Mouse (Mus musculus) myocyte (in vitro differentiated cells): Measurements from ENCODE around the gene Dennd6a. TPM values are rescaled to one million over a fixed set of nuclear protein-coding genes. Genes with fewer than 3 reads are reported as not detected.

ENCODE experiments used
- H3K27me3 ChIP-seq: one replicate; pipeline ENCODE4 v1.6.1; 2011; ENCODE audit not compliant: control insufficient read depth, insufficient read depth, insufficient read length
- H3K36me3 ChIP-seq: one replicate; pipeline ENCODE4 v1.6.1; 2011; ENCODE audit not compliant: control insufficient read depth, insufficient read depth
- H3K4me2 ChIP-seq: one replicate; pipeline ENCODE4 v1.6.1; 2011; ENCODE audit warnings: low read depth, control low read depth
- H3K4me3 ChIP-seq: one replicate; pipeline ENCODE4 v1.5.1; 2011; ENCODE audit warnings: mild to moderate bottlenecking, control low read depth, moderate library complexity
- H3K79me2 ChIP-seq: one replicate; pipeline ENCODE4 v1.6.1; 2011; ENCODE audit not compliant: control insufficient read depth, insufficient read depth
- H3ac ChIP-seq: one replicate; pipeline ENCODE4 v1.6.1; 2011; ENCODE audit not compliant: control insufficient read depth, insufficient read length
- CEBPB ChIP-seq: IDR thresholded peaks from 2 replicates; pipeline ENCODE4 v1.6.1; 2011; ENCODE audit warnings: mild to moderate bottlenecking, moderate library complexity; ENCODE audit not compliant: poor library complexity, insufficient read depth, severe bottlenecking
- E2F4 ChIP-seq: IDR thresholded peaks from one replicate; pipeline ENCODE4 v1.6.1; 2011; ENCODE audit warnings: mild to moderate bottlenecking, control low read depth, moderate library complexity; ENCODE audit not compliant: insufficient read depth
- MAX ChIP-seq: IDR thresholded peaks from one replicate; pipeline ENCODE4 v1.6.1; 2011; ENCODE audit warnings: low read depth, mild to moderate bottlenecking, control low read depth
- MYOD1 ChIP-seq, 3 experiments: IDR thresholded peaks; one replicate each; pipeline ENCODE4 v1.6.1; 2011; ENCODE audit warnings: control low read depth in 2 of 3, low read depth in 2 of 3, mild to moderate bottlenecking in 2 of 3, moderate library complexity in 1 of 3; ENCODE audit not compliant: insufficient read length in 2 of 3, control insufficient read depth in 1 of 3
- MYOG ChIP-seq, 3 experiments: IDR thresholded peaks; one replicate each; pipeline ENCODE4 v1.6.1; 2011; ENCODE audit warnings: control low read depth in 2 of 3, low read depth in 2 of 3, mild to moderate bottlenecking in 2 of 3; ENCODE audit not compliant: insufficient read length in 2 of 3, control insufficient read depth in 1 of 3, insufficient read depth in 1 of 3
- POLR2A ChIP-seq: IDR thresholded peaks from one replicate; pipeline ENCODE4 v1.6.1; 2011; ENCODE audit warnings: low read depth, mild to moderate bottlenecking, control low read depth, moderate library complexity; ENCODE audit not compliant: insufficient read length
- POLR2AphosphoS2 ChIP-seq: IDR thresholded peaks from one replicate; pipeline ENCODE4 v1.6.1; 2011; ENCODE audit warnings: low read depth, control low read depth; ENCODE audit not compliant: insufficient read length
- REST ChIP-seq: IDR thresholded peaks from one replicate; pipeline ENCODE4 v1.6.1; 2011; ENCODE audit warnings: mild to moderate bottlenecking, control low read depth, moderate library complexity; ENCODE audit not compliant: insufficient read depth, insufficient read length
- SRF ChIP-seq: IDR thresholded peaks from one replicate; pipeline ENCODE4 v1.6.1; 2011; ENCODE audit warnings: low read depth; ENCODE audit not compliant: control insufficient read depth, insufficient read length
- TCF12 ChIP-seq: IDR thresholded peaks from one replicate; pipeline ENCODE4 v1.6.1; 2011; ENCODE audit warnings: mild to moderate bottlenecking, control low read depth; ENCODE audit not compliant: poor library complexity, insufficient read depth, severe bottlenecking
- TCF3 ChIP-seq: IDR thresholded peaks from one replicate; pipeline ENCODE4 v1.6.1; 2011; ENCODE audit warnings: low read depth, control low read depth; ENCODE audit not compliant: insufficient read length
- USF1 ChIP-seq: IDR thresholded peaks from one replicate; pipeline ENCODE4 v1.6.1; 2011; ENCODE audit warnings: low read depth, mild to moderate bottlenecking, control low read depth, moderate library complexity
- polyA plus RNA-seq: library from polyadenylated mRNA; unstranded; fragments of >200 nt; fragmentation: generic; extraction: Trizol; gene quantifications from one replicate; pipeline ENCODE4 v1.2.1, GENCODE M21; 2012; ENCODE audit warnings: missing spikeins

The Dennd6a gene
- polyA plus RNA-seq, 1 experiment = 4.5 TPM

DNA sequence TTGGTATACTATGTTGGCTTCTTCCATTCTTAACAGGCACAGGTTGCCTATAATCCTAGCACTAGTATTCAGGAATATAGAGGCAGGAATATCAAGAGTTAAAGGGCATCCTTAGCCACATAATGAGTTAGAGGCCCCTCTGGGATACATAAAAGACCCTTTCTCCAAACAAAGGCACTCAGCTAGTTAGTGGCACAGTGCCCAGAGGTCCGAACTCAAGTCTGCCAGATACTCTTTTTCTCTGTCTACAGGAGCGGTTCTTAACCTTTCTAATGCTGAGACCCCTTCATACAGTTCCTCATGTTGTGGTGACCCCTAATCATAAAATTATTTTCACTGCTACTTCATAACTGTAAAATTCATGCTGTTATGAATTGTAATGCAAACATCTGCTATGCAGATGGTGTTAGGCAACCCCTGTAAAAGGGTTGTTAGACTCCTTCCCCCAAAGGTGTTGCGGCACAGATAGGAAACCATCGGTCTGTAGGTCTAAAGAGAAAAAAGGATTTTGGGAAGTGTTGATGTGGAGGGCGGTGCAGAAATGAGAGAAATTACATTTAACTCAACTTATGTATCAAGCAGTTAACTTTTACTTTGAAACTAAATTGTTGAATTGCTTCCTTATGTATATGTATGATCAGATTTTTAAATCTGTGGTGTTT, 72.5 kb downstream of the Dennd6a start:
- no peak overlapping the region for H3ac ChIP-seq
- no peak overlapping the region for H3K4me3 ChIP-seq
- TF ChIP-seq USF1 = no peak
- no peak for TF ChIP-seq E2F4
- TF ChIP-seq REST = no peak
- no peak for TF ChIP-seq MAX
- no peak for TF ChIP-seq TCF3
- no peak for TF ChIP-seq TCF12
- no peak for TF ChIP-seq MYOD1 (IDR thresholded peaks at IDR 0.05; ENCODE audit: control insufficient read depth in 1 of 3, insufficient read length in 2 of 3, low read depth in 2 of 3)

DNA sequence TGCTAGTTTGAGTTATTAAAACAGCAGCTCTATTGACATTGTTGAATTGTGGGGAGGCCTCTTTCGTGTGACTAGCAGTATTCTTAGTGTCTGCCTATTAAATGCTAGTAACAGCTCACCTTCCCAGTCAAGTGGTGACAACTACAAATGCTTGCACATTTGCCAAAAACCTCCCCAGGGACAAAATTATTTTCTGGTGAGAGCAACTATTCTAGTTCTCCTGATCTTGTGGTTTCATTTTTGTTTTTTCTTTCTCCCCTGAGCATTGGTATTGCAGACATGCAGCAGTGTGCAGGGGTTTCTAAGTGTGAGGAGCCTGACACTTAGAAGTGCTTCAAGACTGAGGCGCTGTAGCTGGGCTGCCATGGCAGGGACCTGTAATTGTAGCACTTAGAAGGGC, 74.2 kb downstream of the Dennd6a start:
- no peak for TF ChIP-seq USF1
- no peak for TF ChIP-seq POLR2A
- TF ChIP-seq CEBPB = no peak
- no peak for TF ChIP-seq TCF12
- TF ChIP-seq REST = no peak
- no peak overlapping the region for H3K4me2 ChIP-seq
- no peak overlapping the region for H3K4me3 ChIP-seq
- H3K79me2 ChIP-seq = peaks cover 80% of the 10 kb centered on the region
- peaks cover 23% of the 10 kb centered on the region for H3K36me3 ChIP-seq
- H3K27me3 ChIP-seq = no peaks in the 10 kb centered on the region
- H3ac ChIP-seq = no peak overlapping the region

More for the DNA sequence above, 72.5 kb downstream of the Dennd6a start:
- peaks cover 95% of the 10 kb centered on the region for H3K79me2 ChIP-seq
- H3K36me3 ChIP-seq = peaks cover 17% of the 10 kb centered on the region
- H3K27me3 ChIP-seq = no peaks in the 10 kb centered on the region
- no peak overlapping the region for H3K4me2 ChIP-seq

- H3K79me2 ChIP-seq = peaks cover 39% of the 10 kb centered on the region
- peaks cover 55% of the 10 kb centered on the region for H3K36me3 ChIP-seq
- no peak for TF ChIP-seq REST
- no peak overlapping the region for H3K4me3 ChIP-seq
- no peaks in the 10 kb centered on the region for H3K27me3 ChIP-seq
- no peak overlapping the region for H3K4me2 ChIP-seq
- no peak overlapping the region for H3ac ChIP-seq
These were observed 78.2 kb downstream of the Dennd6a start for GRCm38 (mm10) chr14:26651901-26652300.

- TF ChIP-seq POLR2A (no peak), TCF12 (no peak), USF1 (no peak), MYOD1 (IDR thresholded peaks at IDR 0.05; ENCODE audit: control insufficient read depth in 1 of 3, insufficient read length in 2 of 3, low read depth in 2 of 3) (no peak), E2F4 (no peak), TCF3 (no peak), MAX (no peak), MYOG (IDR thresholded peaks at IDR 0.05; ENCODE audit: control insufficient read depth in 1 of 3, insufficient read depth in 1 of 3, insufficient read length in 2 of 3, low read depth in 2 of 3) (no peak)
- Histone ChIP-seq H3K36me3 (peaks cover 38% of the 10 kb centered on the region), H3ac (no peak overlapping the region), H3K79me2 (no peaks in the 10 kb centered on the region), H3K4me2 (no peak overlapping the region), H3K27me3 (no peaks in the 10 kb centered on the region), H3K4me3 (no peak overlapping the region)
These were observed 84.5 kb downstream of the Dennd6a start for GRCm38 (mm10) chr14:26658178-26658577.

DNA sequence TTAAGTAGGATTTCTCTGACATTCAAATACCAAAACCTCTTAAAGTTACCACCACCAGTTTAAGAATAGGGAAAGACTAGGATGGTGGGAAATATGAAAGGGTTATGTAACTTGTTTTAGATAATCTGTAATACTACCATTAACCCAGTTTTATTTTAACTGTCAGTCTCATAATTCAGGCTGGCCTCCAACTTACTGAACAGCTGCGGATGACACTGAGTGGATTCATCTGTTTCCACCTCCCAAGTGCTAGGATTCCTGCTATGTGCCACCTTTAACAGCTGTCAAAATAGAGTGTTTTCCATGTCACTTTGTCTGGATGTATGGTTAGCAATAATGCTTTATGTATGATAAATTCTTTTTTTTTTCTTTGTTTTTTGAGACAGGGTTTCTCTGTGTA, 86.6 kb downstream of the Dennd6a start:
- Histone ChIP-seq H3K27me3 (no peaks in the 10 kb centered on the region), H3K36me3 (peaks cover 38% of the 10 kb centered on the region), H3K4me2 (no peak overlapping the region)

More for the DNA sequence above, 86.6 kb downstream of the Dennd6a start:
- Histone ChIP-seq H3K79me2 (peaks cover 2% of the 10 kb centered on the region), H3K4me3 (no peak overlapping the region), H3ac (no peak overlapping the region)
- TF ChIP-seq TCF12 = peak; percentile 32
- TF ChIP-seq E2F4 = no peak
- TF ChIP-seq MYOD1 (IDR thresholded peaks at IDR 0.05; ENCODE audit: control insufficient read depth in 1 of 3, insufficient read length in 2 of 3, low read depth in 2 of 3) = peak in 2 of 3 experiments; percentile 57 to 71
- no peak for TF ChIP-seq POLR2A
- TF ChIP-seq REST = no peak
- TF ChIP-seq SRF = no peak
- TF ChIP-seq MYOG (IDR thresholded peaks at IDR 0.05; ENCODE audit: control insufficient read depth in 1 of 3, insufficient read depth in 1 of 3, insufficient read length in 2 of 3, low read depth in 2 of 3) = peak in 2 of 3 experiments; percentile 8 to 66
- TF ChIP-seq CEBPB = no peak
- no peak for TF ChIP-seq TCF3
- no peak for TF ChIP-seq USF1
- TF ChIP-seq MAX = no peak
- TF ChIP-seq POLR2AphosphoS2 = no peak
